Mouse (Mus musculus): ENCODE measurements around the gene Atf6. TPM values are rescaled to one million over a fixed set of nuclear protein-coding genes. Genes with fewer than 3 reads are reported as not detected.

Atf6 gene
- polyA plus RNA-seq, 1 experiment from 2014 or later: 9.4 TPM

GRCm38 (mm10) chr1:170868107-170868904, 735 bp upstream of the Atf6 start:
- ATAC-seq (ENCODE audit: low FRiP score): peak; percentile 87
- WGBS: 2% methylated on average over 33 of the region's 33 CpGs
- no peak overlapping the region for H3K27ac ChIP-seq (ENCODE audit: low read depth, low read length)

GRCm38 (mm10) chr1:170866992-170867690, 430 bp downstream of the Atf6 start:
- H3K9me3 ChIP-seq (ENCODE audit: control insufficient read depth, low read length): no peaks in the 10 kb centered on the region
- H3K36me3 ChIP-seq (ENCODE audit: control insufficient read depth, insufficient read depth, low read length): no peaks in the 10 kb centered on the region
- peak overlapping the region; percentile 74 for H3K9ac ChIP-seq (ENCODE audit: low read length)
- no peak overlapping the region for H3K27ac ChIP-seq (ENCODE audit: low read depth, low read length)
- no peaks in the 10 kb centered on the region for H3K27me3 ChIP-seq (ENCODE audit: control insufficient read depth, insufficient read depth, low read length)
- WGBS: 5% methylated on average over 30 of the region's 30 CpGs
- peak overlapping the region; percentile 77 for H3K4me3 ChIP-seq (ENCODE audit: low read depth, low read length)
- H3K4me1 ChIP-seq (ENCODE audit: control insufficient read depth, insufficient read depth, low read length): peaks cover 6% of the 10 kb centered on the region
- DNase-seq (ENCODE audit: low spot score, missing footprints) (no peak), ATAC-seq (ENCODE audit: low FRiP score) (peak; percentile 73)
- H3K4me2 ChIP-seq: peak overlapping the region; percentile 61

More at GRCm38 (mm10) chr1:170868107-170868904, 735 bp upstream of the Atf6 start:
- Histone ChIP-seq H3K4me1 (ENCODE audit: control insufficient read depth, insufficient read depth, low read length) (peaks cover 6% of the 10 kb centered on the region), H3K9ac (ENCODE audit: low read length) (peak overlapping the region; percentile 46), H3K27me3 (ENCODE audit: control insufficient read depth, insufficient read depth, low read length) (no peaks in the 10 kb centered on the region), H3K4me2 (peak overlapping the region; percentile 52), H3K36me3 (ENCODE audit: control insufficient read depth, insufficient read depth, low read length) (no peaks in the 10 kb centered on the region), H3K9me3 (ENCODE audit: control insufficient read depth, low read length) (no peaks in the 10 kb centered on the region), H3K4me3 (ENCODE audit: low read depth, low read length) (peak overlapping the region; percentile 77)
- peak; percentile 98 for DNase-seq (ENCODE audit: low spot score, missing footprints)

GRCm38 (mm10) chr1:170865406-170865805, 2.2 kb downstream of the Atf6 start:
- ATAC-seq (ENCODE audit: low FRiP score): no peak
- Histone ChIP-seq H3K27me3 (ENCODE audit: control insufficient read depth, insufficient read depth, low read length) (no peaks in the 10 kb centered on the region), H3K36me3 (ENCODE audit: control insufficient read depth, insufficient read depth, low read length) (no peaks in the 10 kb centered on the region), H3K9ac (ENCODE audit: low read length) (no peak overlapping the region), H3K27ac (ENCODE audit: low read depth, low read length) (no peak overlapping the region), H3K4me1 (ENCODE audit: control insufficient read depth, insufficient read depth, low read length) (peaks cover 6% of the 10 kb centered on the region), H3K4me2 (no peak overlapping the region), H3K4me3 (ENCODE audit: low read depth, low read length) (no peak overlapping the region), H3K9me3 (ENCODE audit: control insufficient read depth, low read length) (no peaks in the 10 kb centered on the region)
- DNase-seq (ENCODE audit: low spot score, missing footprints): no peak
- 87% methylated on average over 5 of the region's 5 CpGs for WGBS

GRCm38 (mm10) chr1:170864754-170865153, 2.8 kb downstream of the Atf6 start:
- Histone ChIP-seq H3K27ac (ENCODE audit: low read depth, low read length) (no peak overlapping the region), H3K9me3 (ENCODE audit: control insufficient read depth, low read length) (no peaks in the 10 kb centered on the region), H3K4me2 (no peak overlapping the region), H3K4me3 (ENCODE audit: low read depth, low read length) (no peak overlapping the region), H3K36me3 (ENCODE audit: control insufficient read depth, insufficient read depth, low read length) (no peaks in the 10 kb centered on the region), H3K27me3 (ENCODE audit: control insufficient read depth, insufficient read depth, low read length) (no peaks in the 10 kb centered on the region), H3K9ac (ENCODE audit: low read length) (no peak overlapping the region), H3K4me1 (ENCODE audit: control insufficient read depth, insufficient read depth, low read length) (peaks cover 6% of the 10 kb centered on the region)
- DNase-seq (ENCODE audit: low spot score, missing footprints) (no peak), ATAC-seq (ENCODE audit: low FRiP score) (no peak)
- 88% methylated on average over 3 of the region's 3 CpGs for WGBS

- H3K27me3 ChIP-seq (ENCODE audit: control insufficient read depth, insufficient read depth, low read length): no peaks in the 10 kb centered on the region
- no peaks in the 10 kb centered on the region for H3K36me3 ChIP-seq (ENCODE audit: control insufficient read depth, insufficient read depth, low read length)
- no peaks in the 10 kb centered on the region for H3K9me3 ChIP-seq (ENCODE audit: control insufficient read depth, low read length)
- no peak overlapping the region for H3K4me2 ChIP-seq
- H3K9ac ChIP-seq (ENCODE audit: low read length): no peak overlapping the region
- no peak overlapping the region for H3K4me3 ChIP-seq (ENCODE audit: low read depth, low read length)
- no peak for ATAC-seq (ENCODE audit: low FRiP score)
- H3K27ac ChIP-seq (ENCODE audit: low read depth, low read length): no peak overlapping the region
- peaks cover 6% of the 10 kb centered on the region for H3K4me1 ChIP-seq (ENCODE audit: control insufficient read depth, insufficient read depth, low read length)
- DNase-seq (ENCODE audit: low spot score, missing footprints): no peak
These were observed 3.3 kb downstream of the Atf6 start for GRCm38 (mm10) chr1:170864234-170864633.

- Histone ChIP-seq H3K9me3 (ENCODE audit: control insufficient read depth, low read length) (no peaks in the 10 kb centered on the region), H3K27me3 (ENCODE audit: control insufficient read depth, insufficient read depth, low read length) (no peaks in the 10 kb centered on the region), H3K4me3 (ENCODE audit: low read depth, low read length) (no peak overlapping the region), H3K27ac (ENCODE audit: low read depth, low read length) (no peak overlapping the region), H3K4me1 (ENCODE audit: control insufficient read depth, insufficient read depth, low read length) (peaks cover 6% of the 10 kb centered on the region), H3K9ac (ENCODE audit: low read length) (no peak overlapping the region), H3K36me3 (ENCODE audit: control insufficient read depth, insufficient read depth, low read length) (no peaks in the 10 kb centered on the region), H3K4me2 (no peak overlapping the region)
- ATAC-seq (ENCODE audit: low FRiP score) (no peak), DNase-seq (ENCODE audit: low spot score, missing footprints) (no peak)
- 72% methylated on average over 4 of the region's 4 CpGs for WGBS
These were observed 4.5 kb downstream of the Atf6 start for GRCm38 (mm10) chr1:170863033-170863432.

- Histone ChIP-seq H3K4me3 (ENCODE audit: low read depth, low read length) (no peak overlapping the region), H3K4me2 (no peak overlapping the region), H3K27ac (ENCODE audit: low read depth, low read length) (no peak overlapping the region), H3K4me1 (ENCODE audit: control insufficient read depth, insufficient read depth, low read length) (peaks cover 6% of the 10 kb centered on the region), H3K36me3 (ENCODE audit: control insufficient read depth, insufficient read depth, low read length) (no peaks in the 10 kb centered on the region), H3K9ac (ENCODE audit: low read length) (no peak overlapping the region), H3K9me3 (ENCODE audit: control insufficient read depth, low read length) (no peaks in the 10 kb centered on the region), H3K27me3 (ENCODE audit: control insufficient read depth, insufficient read depth, low read length) (no peaks in the 10 kb centered on the region)
- ATAC-seq (ENCODE audit: low FRiP score): no peak
- DNase-seq (ENCODE audit: low spot score, missing footprints): no peak
- 85% methylated on average over 3 of the region's 3 CpGs for WGBS
These were observed 5.2 kb downstream of the Atf6 start for GRCm38 (mm10) chr1:170862435-170862717.

GRCm38 (mm10) chr1:170861671-170862434, 5.7 kb downstream of the Atf6 start:
- WGBS: 83% methylated on average over 13 of the region's 13 CpGs
- peaks cover 3% of the 10 kb centered on the region for H3K4me1 ChIP-seq (ENCODE audit: control insufficient read depth, insufficient read depth, low read length)
- no peaks in the 10 kb centered on the region for H3K27me3 ChIP-seq (ENCODE audit: control insufficient read depth, insufficient read depth, low read length)
- no peak overlapping the region for H3K4me3 ChIP-seq (ENCODE audit: low read depth, low read length)
- no peak overlapping the region for H3K27ac ChIP-seq (ENCODE audit: low read depth, low read length)
- no peak overlapping the region for H3K4me2 ChIP-seq
- H3K9me3 ChIP-seq (ENCODE audit: control insufficient read depth, low read length): no peaks in the 10 kb centered on the region
- no peak overlapping the region for H3K9ac ChIP-seq (ENCODE audit: low read length)
- H3K36me3 ChIP-seq (ENCODE audit: control insufficient read depth, insufficient read depth, low read length): no peaks in the 10 kb centered on the region
- DNase-seq (ENCODE audit: low spot score, missing footprints): no peak
- ATAC-seq (ENCODE audit: low FRiP score): no peak

- 67% methylated on average over 2 of the region's 2 CpGs for WGBS
- H3K9ac ChIP-seq (ENCODE audit: low read length): no peak overlapping the region
- H3K4me3 ChIP-seq (ENCODE audit: low read depth, low read length): no peak overlapping the region
These were observed 8.7 kb downstream of the Atf6 start for GRCm38 (mm10) chr1:170858872-170859271.

More at GRCm38 (mm10) chr1:170858872-170859271, 8.7 kb downstream of the Atf6 start:
- DNase-seq (ENCODE audit: low spot score, missing footprints) (no peak), ATAC-seq (ENCODE audit: low FRiP score) (no peak)
- Histone ChIP-seq H3K4me1 (ENCODE audit: control insufficient read depth, insufficient read depth, low read length) (no peaks in the 10 kb centered on the region), H3K4me2 (no peak overlapping the region), H3K9me3 (ENCODE audit: control insufficient read depth, low read length) (no peaks in the 10 kb centered on the region), H3K27ac (ENCODE audit: low read depth, low read length) (no peak overlapping the region), H3K36me3 (ENCODE audit: control insufficient read depth, insufficient read depth, low read length) (no peaks in the 10 kb centered on the region), H3K27me3 (ENCODE audit: control insufficient read depth, insufficient read depth, low read length) (no peaks in the 10 kb centered on the region)

All from midbrain, embryonic 11.5 days (tissue).